Mouse (Mus musculus) MEL (cell line): Measurements from ENCODE around the gene Gramd1b.

ENCODE experiments used
- CHD2 ChIP-seq: IDR thresholded peaks from 2 replicates; pipeline ENCODE4 v1.6.1; 2011; ENCODE audit warnings: low read length, improper control_type of control experiment
- CTCF ChIP-seq, 3 experiments: IDR thresholded peaks in 2 of 3; conservative IDR thresholded peaks in 1 of 3; 2 replicates each; pipeline ENCODE4 v1.5.1; 2011 to 2012; ENCODE audit warnings: low read length in 3 of 3, low read depth in 2 of 3, mild to moderate bottlenecking in 2 of 3, improper control_type of control experiment in 1 of 3, inconsistent platforms in 1 of 3, mixed read lengths in 1 of 3, moderate library complexity in 1 of 3; ENCODE audit not compliant: control insufficient read depth in 1 of 3, insufficient read depth in 1 of 3, poor library complexity in 1 of 3, severe bottlenecking in 1 of 3
- E2F4 ChIP-seq: IDR thresholded peaks from 2 replicates; pipeline ENCODE4 v1.6.1; 2011; ENCODE audit warnings: low read depth, low read length, improper control_type of control experiment, borderline replicate concordance
- EP300 ChIP-seq, 2 experiments: IDR thresholded peaks; 2 replicates each; pipeline ENCODE4 v1.6.1; 2011; ENCODE audit warnings: improper control_type of control experiment in 2 of 2, low read length in 2 of 2, low read depth in 1 of 2, mild to moderate bottlenecking in 1 of 2
- GABPA ChIP-seq: IDR thresholded peaks from 2 replicates; pipeline ENCODE4 v1.6.1; 2012; ENCODE audit warnings: low read depth, mild to moderate bottlenecking, inconsistent platforms, low read length, improper control_type of control experiment, moderate library complexity
- JUND ChIP-seq: IDR thresholded peaks from 2 replicates; pipeline ENCODE4 v1.6.1; 2011; ENCODE audit warnings: low read depth, mild to moderate bottlenecking, improper control_type of control experiment, low read length
- MAFK ChIP-seq: IDR thresholded peaks from 2 replicates; pipeline ENCODE4 v1.6.1; 2011; ENCODE audit warnings: low read depth, mild to moderate bottlenecking, low read length, improper control_type of control experiment, borderline replicate concordance
- MXI1 ChIP-seq: IDR thresholded peaks from 2 replicates; pipeline ENCODE4 v1.6.1; 2011; ENCODE audit warnings: mild to moderate bottlenecking, low read depth, low read length, improper control_type of control experiment
- POLR2A ChIP-seq, 2 experiments: IDR thresholded peaks; 2 replicates each; pipeline ENCODE4 v1.6.1; 2011 to 2012; ENCODE audit warnings: low read length in 2 of 2, mild to moderate bottlenecking in 2 of 2, control low read depth in 1 of 2, improper control_type of control experiment in 1 of 2, low read depth in 1 of 2, moderate library complexity in 1 of 2; ENCODE audit not compliant: control insufficient read depth in 1 of 2, insufficient read depth in 1 of 2, poor library complexity in 1 of 2
- POLR2AphosphoS2 ChIP-seq: IDR thresholded peaks from 2 replicates; pipeline ENCODE4 v1.6.1; 2011; ENCODE audit warnings: low read length, improper control_type of control experiment
- POLR2AphosphoS5 ChIP-seq: IDR thresholded peaks from 2 replicates; pipeline ENCODE4 v1.6.1; 2012; ENCODE audit warnings: low read depth, borderline replicate concordance, mild to moderate bottlenecking, inconsistent platforms, low read length, moderate library complexity, mixed read lengths
- SIN3A ChIP-seq: IDR thresholded peaks from 2 replicates; pipeline ENCODE4 v1.6.1; 2012; ENCODE audit warnings: low read length, improper control_type of control experiment, inconsistent platforms

GRCm38 (mm10) chr9:40433286-40433685 lies 97.9 kb downstream of the Gramd1b start:
- no peak for TF ChIP-seq EP300 (IDR thresholded peaks at IDR 0.05; ENCODE audit: low read depth in 1 of 2, low read length in 2 of 2)
- TF ChIP-seq SIN3A: no peak
- no peak for TF ChIP-seq POLR2A (IDR thresholded peaks at IDR 0.05; ENCODE audit: control insufficient read depth in 1 of 2, insufficient read depth in 1 of 2, low read depth in 1 of 2, low read length in 2 of 2, poor library complexity in 1 of 2)
- no peak for TF ChIP-seq POLR2AphosphoS2
- no peak for TF ChIP-seq CHD2
- TF ChIP-seq JUND: no peak
- TF ChIP-seq GABPA: no peak
- no peak for TF ChIP-seq MAFK
- no peak for TF ChIP-seq MXI1
- no peak for TF ChIP-seq E2F4
- no peak for TF ChIP-seq CTCF (IDR thresholded peaks at IDR 0.05 in 2 of 3, conservative IDR thresholded peaks at IDR 0.05 in 1 of 3; ENCODE audit: control insufficient read depth in 1 of 3, insufficient read depth in 1 of 3, low read depth in 2 of 3, low read length in 3 of 3, poor library complexity in 1 of 3, severe bottlenecking in 1 of 3)
- no peak for TF ChIP-seq POLR2AphosphoS5
